Mouse (Mus musculus) brown adipose tissue, adult 24 weeks (tissue): ENCODE data around the gene Prtn3. TPM values are rescaled to one million over a fixed set of nuclear protein-coding genes. Genes with fewer than 3 reads are reported as not detected.
A peak's percentile ranks its signal among the peaks of the same experiment; 100 is the strongest.

ENCODE experiments used
- H3K27ac ChIP-seq: fragments of 200-500 bp; replicated peaks from 2 replicates; pipeline ENCODE4 v1.5.1; 2012; ENCODE audit warnings: low read depth, mild to moderate bottlenecking, low read length
- H3K4me1 ChIP-seq: fragments of 200-500 bp; 2 replicates; pipeline ENCODE4 v1.6.1; 2012; ENCODE audit warnings: low read length, mixed read lengths; ENCODE audit not compliant: control insufficient read depth, insufficient read depth, insufficient read length
- H3K4me3 ChIP-seq: fragments of 200-500 bp; 2 replicates; pipeline ENCODE4 v1.5.1; 2012; ENCODE audit warnings: low read depth, mild to moderate bottlenecking, low read length, moderate library complexity; ENCODE audit not compliant: insufficient read depth
- polyA plus RNA-seq: library from polyadenylated mRNA; stranded (reverse); fragments of >200 nt; gene quantifications from 2 replicates; pipeline ENCODE4 v1.2.4, GENCODE M21; 2012; ENCODE audit not compliant: missing spikeins, insufficient read depth, insufficient read length

Prtn3 gene
- polyA plus RNA-seq, 1 experiment: 1.7 TPM

DNA sequence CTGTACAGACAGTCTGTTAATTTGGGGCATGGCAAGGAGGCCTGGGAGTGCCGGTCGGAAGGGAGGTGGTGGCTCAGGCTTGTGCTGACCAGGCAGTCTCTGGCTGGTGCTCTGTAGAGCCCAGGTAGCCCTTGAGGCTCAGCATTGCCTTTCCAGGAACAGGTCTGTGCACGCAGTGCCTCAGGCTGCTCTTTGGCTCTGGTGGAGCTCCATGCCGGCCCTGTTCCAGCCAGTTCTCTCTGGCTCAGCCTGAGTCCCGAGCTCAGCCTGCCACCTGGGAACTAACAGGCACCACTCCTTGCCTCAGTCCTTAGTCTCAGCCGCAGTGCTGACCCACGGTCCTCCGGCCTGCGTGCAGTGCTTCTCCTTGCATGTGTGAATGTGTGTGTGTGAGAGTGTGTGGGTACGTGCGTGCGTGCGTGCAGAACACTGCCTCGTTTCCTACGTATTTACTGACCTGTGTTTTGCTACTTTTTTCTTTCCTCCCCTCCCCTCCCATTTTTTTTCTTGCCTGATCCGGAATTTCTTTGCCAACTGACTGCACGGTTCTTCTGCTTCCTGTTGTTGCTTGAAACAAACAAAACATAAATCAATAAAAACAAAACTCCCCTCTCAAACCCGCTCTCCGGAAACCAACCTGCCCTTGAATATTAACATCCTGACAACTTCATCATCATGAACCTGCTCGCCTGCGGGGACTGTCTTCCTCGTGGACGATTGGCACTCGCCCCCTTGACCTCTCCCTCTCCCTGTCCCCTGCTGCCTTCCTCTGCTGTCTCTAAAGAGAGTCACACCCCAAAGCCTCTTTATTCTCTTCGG is 12.8 kb upstream of the Prtn3 start:
- Histone ChIP-seq H3K4me1 (peaks cover 14% of the 10 kb centered on the region), H3K4me3 (no peak overlapping the region), H3K27ac (no peak overlapping the region)

DNA sequence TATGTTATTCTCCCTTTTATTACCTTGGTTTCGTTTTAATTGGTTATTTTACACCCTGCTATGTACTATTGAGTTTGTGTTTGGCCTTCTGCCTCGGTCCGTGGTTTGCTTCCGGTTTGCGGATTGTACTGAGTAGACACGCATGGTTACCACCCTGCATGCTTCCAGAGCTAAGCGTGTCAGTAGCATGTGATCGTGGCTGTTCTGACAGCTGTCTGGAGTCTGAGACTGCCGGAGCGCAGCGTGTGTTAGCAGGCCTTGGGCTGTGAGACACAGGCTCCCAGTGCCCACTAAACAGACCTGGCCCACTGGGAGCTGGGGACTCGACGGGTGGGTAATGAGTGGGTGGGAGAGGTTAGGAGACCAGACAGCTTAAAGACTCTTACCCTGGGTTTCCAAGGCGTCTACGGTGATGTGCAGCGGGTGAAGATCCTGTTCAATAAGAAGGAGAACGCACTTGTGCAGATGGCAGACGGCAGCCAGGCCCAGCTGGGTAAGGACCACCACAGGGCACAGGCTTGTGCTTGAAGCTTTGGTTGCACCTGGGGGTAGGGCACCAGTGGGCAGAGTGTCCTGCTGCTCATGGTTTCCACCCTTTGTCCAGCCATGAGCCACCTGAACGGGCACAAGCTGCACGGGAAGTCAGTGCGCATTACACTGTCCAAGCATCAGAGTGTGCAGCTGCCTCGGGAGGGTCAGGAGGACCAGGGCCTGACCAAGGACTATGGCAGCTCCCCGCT is 12.1 kb upstream of the Prtn3 start:
- Histone ChIP-seq H3K4me1 (peaks cover 7% of the 10 kb centered on the region), H3K4me3 (no peak overlapping the region), H3K27ac (no peak overlapping the region)

DNA sequence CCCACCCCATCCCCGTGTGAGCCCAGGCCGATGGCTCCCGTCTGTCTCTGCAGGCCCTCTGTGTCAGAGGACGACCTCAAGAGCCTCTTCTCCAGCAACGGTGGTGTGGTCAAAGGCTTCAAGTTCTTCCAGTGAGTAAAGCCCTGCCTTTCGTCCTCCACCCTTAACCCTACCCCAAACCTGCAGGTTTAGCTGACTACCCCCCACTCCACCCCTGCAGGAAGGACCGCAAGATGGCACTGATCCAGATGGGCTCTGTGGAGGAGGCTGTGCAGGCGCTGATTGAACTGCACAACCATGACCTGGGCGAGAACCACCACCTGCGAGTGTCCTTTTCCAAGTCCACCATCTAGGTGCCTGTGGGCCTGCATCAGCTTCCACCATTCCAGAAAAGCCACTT is 11.4 kb upstream of the Prtn3 start:
- Histone ChIP-seq H3K4me3 (no peak overlapping the region), H3K27ac (no peak overlapping the region), H3K4me1 (no peaks in the 10 kb centered on the region; the same call in 1 of the 2 replicates)

DNA sequence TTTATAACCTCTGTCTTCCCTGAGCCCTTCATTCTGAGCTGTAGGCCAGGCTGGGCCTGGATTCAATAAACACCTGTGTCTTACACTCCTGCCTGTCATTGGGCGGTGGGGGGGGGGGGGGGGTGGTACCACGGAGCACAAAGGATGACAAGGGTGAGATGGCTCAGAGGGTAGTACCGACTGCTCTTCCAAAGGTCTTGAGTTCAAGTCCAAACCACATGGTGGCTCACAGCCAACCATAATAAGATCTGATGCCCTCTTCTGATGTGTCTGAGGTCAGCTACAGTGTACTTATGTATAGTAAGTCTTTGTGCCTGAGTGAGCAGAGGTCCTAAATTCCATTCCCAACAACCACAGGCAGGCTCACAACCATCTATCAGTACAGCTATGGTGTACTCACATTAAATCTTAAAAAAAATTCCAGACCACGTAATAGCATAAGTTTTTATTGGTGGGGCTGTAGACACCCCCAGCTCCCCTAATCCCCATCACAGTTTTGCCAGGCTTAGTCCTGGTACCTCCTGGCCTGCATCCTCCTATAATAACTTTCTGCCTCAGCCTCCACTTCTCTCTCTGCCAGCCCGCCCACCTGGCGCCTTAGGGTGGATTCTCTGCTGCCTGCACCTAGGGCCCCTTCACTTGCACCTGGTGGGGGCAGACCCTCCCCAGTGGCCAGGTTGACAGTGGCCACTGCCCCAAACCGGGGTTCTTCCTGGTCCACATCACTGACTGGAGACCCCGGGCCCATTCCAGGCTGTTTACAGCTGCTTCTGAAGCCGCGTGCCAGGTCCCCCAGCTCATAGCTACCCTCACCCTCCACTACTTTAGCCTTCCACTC is 9.7 kb upstream of the Prtn3 start:
- Histone ChIP-seq H3K4me3 (no peak overlapping the region), H3K4me1 (no peaks in the 10 kb centered on the region)

DNA sequence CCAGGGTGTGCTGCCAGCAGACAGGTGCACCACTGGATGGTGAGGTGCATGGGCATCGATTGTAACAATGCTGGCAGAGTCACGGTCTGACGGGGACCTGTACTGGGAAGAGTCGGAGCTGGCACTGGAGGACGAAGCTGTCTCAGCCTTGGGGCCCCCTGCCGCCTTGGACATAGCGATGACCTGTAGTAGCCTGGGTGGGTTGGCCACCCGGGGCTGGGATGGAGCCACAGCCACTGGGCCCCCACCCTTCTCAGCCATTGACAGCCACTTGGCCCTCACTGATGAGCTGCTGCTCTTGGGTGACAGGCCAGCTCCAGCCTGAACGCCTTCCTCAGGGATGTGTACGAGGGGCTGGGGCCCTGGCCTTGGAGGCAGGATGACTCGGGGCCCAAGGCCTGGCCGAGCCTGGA is 9.1 kb upstream of the Prtn3 start:
- H3K4me3 ChIP-seq: no peak overlapping the region
- no peak overlapping the region for H3K27ac ChIP-seq
- no peaks in the 10 kb centered on the region for H3K4me1 ChIP-seq

More for the DNA sequence above, 9.7 kb upstream of the Prtn3 start:
- no peak overlapping the region for H3K27ac ChIP-seq

DNA sequence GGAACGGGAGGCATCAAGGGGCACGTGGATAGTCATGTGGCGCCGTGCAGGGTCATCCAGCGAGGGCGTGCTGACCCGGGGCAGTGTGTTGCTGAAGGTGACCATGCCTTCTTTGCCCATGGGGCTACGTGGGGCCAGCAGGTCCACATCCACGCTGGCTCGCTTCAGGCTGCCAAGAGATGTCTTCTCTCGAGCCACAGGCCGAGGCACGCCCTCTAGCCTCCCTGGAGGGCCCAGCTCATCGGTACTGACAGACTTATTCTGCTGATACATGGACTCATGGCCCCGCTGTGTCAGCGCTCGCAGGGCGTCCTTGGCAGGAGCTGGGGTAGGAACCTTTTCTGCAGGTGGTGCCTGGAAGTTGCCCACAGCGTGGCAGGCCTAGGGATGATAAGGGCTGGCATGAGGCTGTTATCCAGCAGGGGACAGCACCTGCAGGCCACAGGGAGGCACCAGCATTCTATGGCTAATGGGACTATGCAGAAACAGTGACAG is 8.4 kb upstream of the Prtn3 start:
- Histone ChIP-seq H3K27ac (no peak overlapping the region), H3K4me3 (no peak overlapping the region), H3K4me1 (no peaks in the 10 kb centered on the region)

DNA sequence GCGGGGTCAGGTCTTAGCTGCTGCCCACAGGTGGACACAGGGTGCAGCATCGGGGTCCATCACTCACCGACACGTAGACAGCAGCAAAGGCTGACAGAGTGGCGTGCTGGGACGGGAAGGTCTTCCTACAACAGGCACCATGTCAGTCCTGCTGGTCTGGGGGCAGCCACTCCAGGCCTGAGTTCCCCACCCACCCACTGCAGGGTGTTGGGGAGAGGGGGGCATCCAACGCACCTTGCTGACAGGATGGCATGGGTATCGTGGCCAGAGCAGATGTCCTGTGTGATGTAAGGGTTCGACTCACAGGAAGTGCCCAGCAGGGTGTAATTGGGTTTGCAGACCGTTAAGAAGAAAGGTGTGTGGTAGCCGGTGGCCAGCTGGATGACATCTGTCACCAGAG is 7.7 kb upstream of the Prtn3 start:
- no peak overlapping the region for H3K27ac ChIP-seq
- H3K4me3 ChIP-seq: no peak overlapping the region
- H3K4me1 ChIP-seq: no peaks in the 10 kb centered on the region

DNA sequence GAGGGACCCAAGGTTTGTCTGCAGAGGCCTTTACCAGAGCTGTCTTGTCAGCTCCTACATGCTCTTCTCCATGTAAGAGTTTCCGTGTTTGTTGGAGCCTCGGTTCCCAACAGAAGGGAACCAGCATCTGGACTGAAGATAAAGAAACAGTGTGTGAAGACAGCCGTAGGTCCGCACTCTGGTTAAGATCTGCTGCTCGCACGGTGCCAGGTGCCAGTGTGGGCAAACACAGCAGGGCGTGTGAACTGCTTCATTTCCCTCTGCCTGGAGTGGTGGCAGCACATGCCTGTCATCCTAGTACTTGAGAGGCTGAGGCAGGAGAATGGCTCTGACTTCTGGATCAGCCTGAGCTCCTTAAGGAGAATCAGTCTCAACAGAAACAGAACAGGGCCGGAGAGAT is 2.4 kb upstream of the Prtn3 start:
- no peak overlapping the region for H3K4me3 ChIP-seq
- no peaks in the 10 kb centered on the region for H3K4me1 ChIP-seq
- no peak overlapping the region for H3K27ac ChIP-seq

DNA sequence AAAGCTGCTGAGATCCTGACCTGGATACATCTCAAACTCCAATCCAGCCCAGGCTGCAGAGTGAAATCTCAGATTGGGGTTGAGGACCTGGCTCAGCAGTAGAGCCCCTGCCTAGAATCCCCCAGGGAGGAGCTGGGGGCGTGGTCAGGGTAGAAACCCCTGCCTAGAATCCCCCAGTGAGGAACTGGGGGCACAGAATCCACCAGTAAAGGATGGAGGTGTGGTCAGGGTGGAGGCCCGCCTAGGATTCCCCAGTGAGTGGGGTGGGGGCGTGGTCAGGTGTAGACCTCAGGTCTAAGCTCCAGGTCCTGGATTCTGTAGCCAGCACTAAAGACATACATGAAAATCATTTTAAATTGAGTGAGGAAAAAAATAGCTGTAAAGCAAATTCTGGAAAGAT is 1.4 kb upstream of the Prtn3 start:
- no peak overlapping the region for H3K4me3 ChIP-seq
- no peaks in the 10 kb centered on the region for H3K4me1 ChIP-seq
- H3K27ac ChIP-seq: no peak overlapping the region

DNA sequence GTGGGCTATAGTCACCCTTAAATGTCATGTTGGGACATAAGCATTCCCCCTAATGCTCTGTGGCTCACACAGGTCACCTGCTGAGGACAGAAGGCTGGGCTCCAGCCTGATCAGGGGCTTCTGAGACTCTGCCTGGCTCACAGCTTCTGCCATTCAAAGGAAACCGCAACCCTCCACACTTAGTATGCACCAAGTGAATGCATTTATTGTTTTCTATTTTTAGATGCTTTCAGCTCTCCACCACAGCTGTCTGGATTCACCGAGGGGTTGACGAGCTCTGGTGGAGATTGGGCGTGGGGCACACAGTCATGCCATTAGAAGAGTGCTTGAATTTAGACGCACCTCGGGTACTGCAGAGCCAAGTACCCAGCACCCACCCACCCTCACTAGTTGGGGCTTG is 963 bp upstream of the Prtn3 start:
- peaks cover 3% of the 10 kb centered on the region; the same call in 1 of the 2 replicates for H3K4me1 ChIP-seq
- H3K4me3 ChIP-seq: no peak overlapping the region
- H3K27ac ChIP-seq: no peak overlapping the region

DNA sequence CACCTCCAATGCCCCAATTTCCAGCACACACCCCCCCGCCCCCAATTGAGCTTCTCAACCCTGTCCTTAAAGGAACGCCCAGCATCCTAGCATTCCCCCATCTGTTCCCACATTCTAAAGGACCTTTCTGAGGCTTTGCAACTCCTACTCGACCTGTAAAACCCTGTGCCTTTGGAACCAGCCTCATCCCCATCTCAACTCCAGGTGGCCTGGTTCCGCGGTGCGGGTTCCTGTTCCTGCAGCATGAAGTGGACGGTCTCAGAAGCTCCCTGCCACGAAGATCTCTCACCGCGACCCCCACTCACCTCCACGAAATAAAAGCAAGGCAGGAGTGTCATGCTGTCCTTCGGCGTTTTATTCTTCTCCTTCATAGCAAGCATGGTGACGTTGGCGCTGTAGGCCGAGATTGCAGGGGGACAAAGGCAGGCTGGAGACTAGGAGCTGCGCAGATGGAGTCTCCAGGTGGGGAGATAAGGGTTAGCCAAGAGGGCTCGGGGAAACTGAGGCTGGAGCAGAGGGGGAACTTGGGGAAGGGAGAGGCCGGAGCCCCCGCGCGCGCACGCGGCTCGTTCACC is 474 bp upstream of the Prtn3 start:
- peak overlapping the region; percentile 48 for H3K4me3 ChIP-seq
- peaks cover 3% of the 10 kb centered on the region; the same call in 1 of the 2 replicates for H3K4me1 ChIP-seq
- H3K27ac ChIP-seq: no peak overlapping the region

DNA sequence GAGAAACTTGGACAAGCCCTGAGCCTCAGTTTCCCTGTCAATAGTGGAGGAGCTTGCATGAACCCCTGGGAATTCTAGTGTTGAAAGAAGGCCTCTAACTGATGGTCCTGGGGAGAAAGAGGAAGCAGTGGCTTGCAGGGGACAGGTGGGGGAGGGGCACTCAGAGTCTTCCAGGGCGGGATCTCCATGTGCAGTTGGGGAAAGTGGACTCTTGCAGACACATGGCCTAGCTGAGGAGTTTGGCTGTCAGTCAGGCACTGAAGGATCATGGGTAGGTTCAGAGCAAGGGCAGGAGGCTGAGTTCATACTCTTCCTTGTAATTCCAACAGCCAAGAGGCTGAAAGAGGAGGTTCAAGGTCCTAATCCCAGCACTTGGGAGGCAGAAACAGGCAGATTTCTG is 2.9 kb downstream of the Prtn3 start:
- Histone ChIP-seq H3K4me3 (no peak overlapping the region), H3K4me1 (peaks cover 3% of the 10 kb centered on the region), H3K27ac (no peak overlapping the region)

DNA sequence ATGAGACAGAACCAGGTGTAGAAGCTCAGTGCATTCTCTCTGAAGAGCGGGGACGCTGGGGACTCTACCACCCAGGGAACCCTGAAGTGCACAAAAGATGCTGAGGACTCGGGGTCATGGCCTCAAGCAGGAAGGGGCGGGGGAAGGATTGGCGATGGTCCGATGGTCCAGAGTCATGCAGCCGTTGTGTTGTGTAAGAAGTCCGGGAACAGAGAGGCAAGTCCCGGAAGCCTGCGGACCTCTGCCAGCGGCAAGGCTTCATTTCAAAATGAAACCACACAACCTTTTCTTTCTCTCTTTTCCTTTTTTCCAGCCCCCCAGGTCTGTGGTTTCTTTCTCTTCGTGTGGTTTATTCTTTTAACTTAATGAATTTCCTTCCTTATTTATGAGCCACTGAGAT is 3.5 kb downstream of the Prtn3 start:
- Histone ChIP-seq H3K4me3 (peak overlapping the region; percentile 7; the same call in 1 of the 2 replicates), H3K4me1 (peaks cover 3% of the 10 kb centered on the region), H3K27ac (peak overlapping the region; percentile 17)

DNA sequence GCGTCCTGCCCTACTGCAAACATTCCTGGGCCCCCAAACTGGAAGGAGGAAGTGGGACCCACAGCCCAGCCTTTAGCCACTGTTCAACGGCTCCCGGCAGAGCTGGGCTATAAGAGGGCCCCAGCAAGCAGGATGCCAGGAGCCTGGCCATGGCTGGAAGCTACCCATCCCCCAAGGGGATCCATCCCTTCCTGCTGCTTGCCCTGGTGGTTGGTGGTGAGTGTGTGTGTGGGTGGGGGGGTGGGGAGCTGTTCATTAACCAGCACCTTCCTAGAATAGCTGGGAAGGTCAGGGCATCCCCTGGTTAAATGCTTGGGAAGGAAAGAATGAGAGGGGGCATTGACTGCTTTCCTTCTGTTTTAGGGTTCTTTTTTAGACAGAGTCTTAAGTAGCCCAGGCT is 5.3 kb downstream of the Prtn3 start:
- Histone ChIP-seq H3K4me1 (peaks cover 6% of the 10 kb centered on the region), H3K4me3 (no peak overlapping the region), H3K27ac (no peak overlapping the region)

DNA sequence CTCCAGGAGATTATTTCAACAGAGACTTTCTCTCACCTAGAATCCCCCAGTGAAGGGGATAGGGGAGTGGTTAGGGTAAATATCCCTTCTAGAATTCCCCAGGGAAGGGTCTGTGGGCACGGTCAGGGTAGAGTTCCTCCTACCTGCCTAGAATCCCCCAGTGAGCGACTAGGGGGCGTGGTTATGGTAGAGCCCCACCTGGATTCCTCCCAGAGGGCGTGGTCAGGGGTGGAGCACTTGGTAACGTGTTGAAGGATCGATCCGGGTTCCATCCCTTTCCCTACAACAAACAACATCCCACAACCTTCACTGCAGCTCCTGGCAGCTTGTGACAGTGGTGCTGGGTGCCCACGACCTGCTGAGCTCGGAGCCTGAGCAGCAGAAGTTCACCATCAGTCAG is 6.4 kb downstream of the Prtn3 start:
- H3K4me3 ChIP-seq: no peak overlapping the region
- no peak overlapping the region for H3K27ac ChIP-seq
- peaks cover 6% of the 10 kb centered on the region for H3K4me1 ChIP-seq
